Comparison of ENCODE assay signal across 22 mouse cellular contexts in genomic region chr8:45093599-45093998, GRCm38 (mm10). TPM values are rescaled to one million over a fixed set of nuclear protein-coding genes. Genes with fewer than 3 reads are reported as not detected.
"Had no signal": no experiment of that assay in that cellular context is flagged by ENCODE, and none has a peak within 500 bp of the region (broad histone marks: within the 10 kb centered on the region; RNA-seq: fewer than 3 reads in every experiment).

No protein-coding gene starts in this region.

- H3K36me3 ChIP-seq: neural tube, embryonic 12.5 days; neural tube, embryonic 13.5 days; neural tube, embryonic 15.5 days; stomach, embryonic 15.5 days had no signal

- H3K9me3 ChIP-seq: neural tube, embryonic 12.5 days; neural tube, embryonic 13.5 days; neural tube, embryonic 15.5 days; stomach, embryonic 15.5 days had no signal

- H3K9ac ChIP-seq: neural tube, embryonic 12.5 days; neural tube, embryonic 13.5 days; neural tube, embryonic 15.5 days; stomach, embryonic 15.5 days had no signal

- H3K4me1 ChIP-seq: neural tube, embryonic 12.5 days; neural tube, embryonic 13.5 days; neural tube, embryonic 15.5 days; stomach, embryonic 15.5 days had no signal

- H3K27me3 ChIP-seq: neural tube, embryonic 12.5 days; neural tube, embryonic 13.5 days; neural tube, embryonic 15.5 days; stomach, embryonic 15.5 days had no signal

- H3K27ac ChIP-seq: neural tube, embryonic 12.5 days; neural tube, embryonic 13.5 days; neural tube, embryonic 15.5 days; stomach, embryonic 15.5 days; stomach, postnatal 0 days had no signal

- H3K4me2 ChIP-seq: neural tube, embryonic 12.5 days; neural tube, embryonic 13.5 days; neural tube, embryonic 15.5 days; stomach, embryonic 15.5 days had no signal

- DNase-seq: retina, postnatal 1 day; right cerebral cortex, adult 18-20 months; right cerebral cortex, postnatal 14 days; right cerebral cortex, postnatal 25 days; right cerebral cortex, postnatal 4 days; spleen, adult 18-20 months; thymus, adult 18-20 months; thymus, adult 2 months; thymus, postnatal 14 days; thymus, postnatal 25 days; thymus, postnatal 36 days; thymus, postnatal 4 days had no signal

- H3K4me3 ChIP-seq: neural tube, embryonic 12.5 days; neural tube, embryonic 13.5 days; neural tube, embryonic 15.5 days; stomach, embryonic 15.5 days had no signal

RNA-seq across cellular contexts. Expression of gene Mtnr1a, which starts 24.7 kb away (rescaled TPM):
- polyA plus RNA-seq: small intestine, adult 2 months; spleen, adult 2 months; stomach, embryonic 14.5 days; thymus, postnatal 0 days; urinary bladder, adult 2 months had no signal
